In genomic region chr1:82257457-82257856, GRCm38 (mm10) we compare ENCODE assay signal across 12 mouse cellular contexts. TPM values are rescaled to one million over a fixed set of nuclear protein-coding genes. Genes with fewer than 3 reads are reported as not detected.
DNase-seq lines count a peak whose midpoint lies in the region; ATAC-seq and TF ChIP-seq lines count a peak whose summit lies in the region.
"Had no signal": no experiment of that assay in that cellular context is flagged by ENCODE, and none has a peak within 500 bp of the region (broad histone marks: within the 10 kb centered on the region; RNA-seq: fewer than 3 reads in every experiment).

No protein-coding gene starts in this region.

- peak; percentile 44 for DNase-seq in forebrain, embryonic 14.5 days (ENCODE audit: low spot score)
- DNase-seq in forebrain, postnatal 0 days: no peak
- peak; percentile 22 for DNase-seq in kidney, postnatal 14 days
- no peak for DNase-seq in kidney, postnatal 25 days
- peak; percentile 38 for DNase-seq in embryo, embryonic 11 days
- peak; percentile 47 for DNase-seq in limb, embryonic 10.5 days (ENCODE audit: low spot score)
- DNase-seq in cerebellum, postnatal 25 days: no peak
- no peak for DNase-seq in ovary, postnatal 36 days (ENCODE audit: low spot score)
- DNase-seq: cerebellum, adult 18-20 months had no signal

- H3K4me1 ChIP-seq in forebrain, embryonic 14.5 days (ENCODE audit: control insufficient read depth, insufficient read depth, low read length): peaks cover 6% of the 10 kb centered on the region; the same call in 1 of the 2 replicates
- H3K4me1 ChIP-seq in forebrain, postnatal 0 days (ENCODE audit: insufficient read depth): 0 out of 2 replicates have a peak, but pooled peaks cover 5% of the 10 kb centered on the region
- peaks cover 49% of the 10 kb centered on the region for H3K4me1 ChIP-seq in limb, embryonic 10.5 days

- WGBS in forebrain, embryonic 14.5 days: 64% methylated on average over 5 of the region's 5 CpGs
- 47% methylated on average over 5 of the region's 5 CpGs for WGBS in forebrain, postnatal 0 days
- WGBS in limb, embryonic 10.5 days: 42% methylated on average over 5 of the region's 5 CpGs

- H3K4me2 ChIP-seq in forebrain, embryonic 14.5 days (ENCODE audit: low read length): no peak overlapping the region
- H3K4me2 ChIP-seq in forebrain, postnatal 0 days (ENCODE audit: low read depth): no peak overlapping the region
- H3K4me2 ChIP-seq: hindbrain, embryonic 15.5 days had no signal

- H3K9ac ChIP-seq in forebrain, embryonic 14.5 days (ENCODE audit: low read length): no peak overlapping the region
- no peak overlapping the region for H3K9ac ChIP-seq in forebrain, postnatal 0 days
- H3K9ac ChIP-seq: hindbrain, embryonic 15.5 days had no signal

- ATAC-seq in forebrain, embryonic 14.5 days: no peak
- ATAC-seq in forebrain, postnatal 0 days: no peak

- TF ChIP-seq CTCF in forebrain, postnatal 0 days (IDR thresholded peaks at IDR 0.05; ENCODE audit: low read depth): no peak

- no peaks in the 10 kb centered on the region for H3K36me3 ChIP-seq in forebrain, embryonic 14.5 days (ENCODE audit: control insufficient read depth, insufficient read depth, low read length)
- H3K36me3 ChIP-seq in forebrain, postnatal 0 days (ENCODE audit: insufficient read depth): no peaks in the 10 kb centered on the region; the same call in 1 of the 2 replicates
- peaks cover 12% of the 10 kb centered on the region for H3K36me3 ChIP-seq in limb, embryonic 10.5 days
- H3K36me3 ChIP-seq: hindbrain, embryonic 15.5 days had no signal

- H3K27ac ChIP-seq in forebrain, embryonic 14.5 days (ENCODE audit: low read depth, low read length): no peak overlapping the region
- no peak overlapping the region for H3K27ac ChIP-seq in forebrain, postnatal 0 days (ENCODE audit: low read depth, low read length)
- H3K27ac ChIP-seq in limb, embryonic 10.5 days: no peak overlapping the region
- H3K27ac ChIP-seq: hindbrain, embryonic 15.5 days; macrophage had no signal

- no peaks in the 10 kb centered on the region for H3K27me3 ChIP-seq in forebrain, embryonic 14.5 days (replicated peaks; ENCODE audit: control insufficient read depth, insufficient read depth, low read length)
- H3K27me3 ChIP-seq in forebrain, postnatal 0 days (ENCODE audit: insufficient read depth, low read length): no peaks in the 10 kb centered on the region
- no peaks in the 10 kb centered on the region for H3K27me3 ChIP-seq in limb, embryonic 10.5 days (ENCODE audit: low read depth, poor library complexity, severe bottlenecking)
- H3K27me3 ChIP-seq: hindbrain, embryonic 15.5 days had no signal

- no peak overlapping the region for H3K4me3 ChIP-seq in forebrain, embryonic 14.5 days (ENCODE audit: low read depth, low read length)
- H3K4me3 ChIP-seq in forebrain, postnatal 0 days (ENCODE audit: low read depth, low read length): no peak overlapping the region
- H3K4me3 ChIP-seq in limb, embryonic 10.5 days: no peak overlapping the region
- H3K4me3 ChIP-seq: hindbrain, embryonic 15.5 days had no signal

- no peaks in the 10 kb centered on the region for H3K9me3 ChIP-seq in forebrain, embryonic 14.5 days (replicated peaks; ENCODE audit: control insufficient read depth, low read length)
- H3K9me3 ChIP-seq in forebrain, postnatal 0 days (ENCODE audit: low read length): no peaks in the 10 kb centered on the region
- H3K9me3 ChIP-seq in limb, embryonic 10.5 days (replicated peaks): no peaks in the 10 kb centered on the region
- H3K9me3 ChIP-seq: hindbrain, embryonic 15.5 days had no signal

RNA-seq across cellular contexts. Expression of gene Gm9747, which starts 24.5 kb away (rescaled TPM):
- polyA plus RNA-seq in forebrain, embryonic 14.5 days (2014; fragmentation: Nextera tagmentation; extraction: Ambion mirVana): 27.9 and 28.5 TPM in 2 replicates
- total RNA-seq in forebrain, postnatal 0 days (2014; rRNA removed): not detected in 2 replicates
- polyA plus RNA-seq in forebrain, postnatal 0 days (2015; fragmentation: Nextera tagmentation; extraction: Ambion mirVana): 9.6 and 14.8 TPM in 2 replicates
- 15.4 and 24.6 TPM in 2 replicates for polyA plus RNA-seq in limb, embryonic 10.5 days (2016; fragmentation: Nextera tagmentation; extraction: Ambion mirVana)
- total RNA-seq: left cerebral cortex, postnatal 25 days had no signal
- polyA plus RNA-seq: macrophage had no signal

RNA-seq across cellular contexts. Expression of gene Irs1, which starts 33.8 kb away (rescaled TPM):
- 6.3 and 7.7 TPM in 2 replicates for polyA plus RNA-seq in forebrain, embryonic 14.5 days (2014; fragmentation: Nextera tagmentation; extraction: Ambion mirVana)
- 32.7 and 45.3 TPM in 2 replicates for total RNA-seq in forebrain, postnatal 0 days (2014; rRNA removed)
- 3.0 and 4.4 TPM in 2 replicates for polyA plus RNA-seq in forebrain, postnatal 0 days (2015; fragmentation: Nextera tagmentation; extraction: Ambion mirVana)
- 5.9 and 8.4 TPM in 2 replicates for polyA plus RNA-seq in limb, embryonic 10.5 days (2016; fragmentation: Nextera tagmentation; extraction: Ambion mirVana)
- polyA plus RNA-seq: macrophage had no signal

RNA-seq across cellular contexts. Expression of gene Rhbdd1, which starts 58.8 kb away (rescaled TPM):
- polyA plus RNA-seq in forebrain, embryonic 14.5 days (2014; fragmentation: Nextera tagmentation; extraction: Ambion mirVana): 4.0 and 4.2 TPM in 2 replicates
- total RNA-seq in forebrain, postnatal 0 days (2014; rRNA removed): 4.7 and 5.3 TPM in 2 replicates
- 1.7 and 2.2 TPM in 2 replicates for polyA plus RNA-seq in forebrain, postnatal 0 days (2015; fragmentation: Nextera tagmentation; extraction: Ambion mirVana)
- polyA plus RNA-seq in limb, embryonic 10.5 days (2016; fragmentation: Nextera tagmentation; extraction: Ambion mirVana): 8.4 and 9.1 TPM in 2 replicates

Comparison
In these comparisons a context has a peak if more than half of its experiments do, and no peak if none do; other contexts are left out.
1. DNase-seq: peak in forebrain, embryonic 14.5 days (single experiment), kidney, postnatal 14 days (single experiment), embryo, embryonic 11 days (single experiment) and limb, embryonic 10.5 days (single experiment); none in forebrain, postnatal 0 days (single experiment), kidney, postnatal 25 days (0 of 2), cerebellum, postnatal 25 days (0 of 2) and ovary, postnatal 36 days (single experiment).